Mouse (Mus musculus) midbrain, embryonic 14.5 days (tissue): ENCODE results near the gene Hist1h2bh. TPM values are rescaled to one million over a fixed set of nuclear protein-coding genes. Genes with fewer than 3 reads are reported as not detected.

Experiments
- ATAC-seq: fragments of 200-750 bp; cut with Nextera tagmentation; 2 replicates; pipeline ENCODE4 v1.8.0; 2017; ENCODE audit warnings: moderate number of reproducible peaks, moderate library complexity; ENCODE audit not compliant: low FRiP score, low TSS enrichment
- DNase-seq: peaks from one replicate; pipeline ENCODE4 v3.0.0-alpha.2; 2015
- H3K27ac ChIP-seq: fragments of 300-500 bp; sonication (generic); replicated peaks from 2 replicates; pipeline ENCODE4 v1.5.1; 2014; ENCODE audit warnings: mild to moderate bottlenecking, low read depth, low read length, moderate library complexity
- H3K27me3 ChIP-seq: fragments of 300-500 bp; sonication (generic); 2 replicates; pipeline ENCODE4 v1.6.1; 2014; ENCODE audit warnings: low read length, control low read depth, mixed read lengths; ENCODE audit not compliant: control insufficient read depth, insufficient read depth
- H3K36me3 ChIP-seq: fragments of 300-500 bp; sonication (generic); 2 replicates; pipeline ENCODE4 v1.6.1; 2014; ENCODE audit warnings: low read length, control low read depth; ENCODE audit not compliant: control insufficient read depth, insufficient read depth
- H3K4me1 ChIP-seq: fragments of 300-500 bp; sonication (generic); 2 replicates; pipeline ENCODE4 v1.6.1; 2014; ENCODE audit warnings: mild to moderate bottlenecking, antibody characterized with exemption, low read length, control low read depth; ENCODE audit not compliant: control insufficient read depth, insufficient read depth
- H3K4me2 ChIP-seq: fragments of 300-500 bp; sonication (generic); 2 replicates; pipeline ENCODE4 v1.6.1; 2014; ENCODE audit warnings: mild to moderate bottlenecking, low read length, moderate library complexity
- H3K4me3 ChIP-seq: fragments of 300-500 bp; sonication (generic); replicated peaks from 2 replicates; pipeline ENCODE4 v1.5.1; 2014; ENCODE audit warnings: low read depth, low read length
- H3K9ac ChIP-seq: fragments of 300-500 bp; sonication (generic); replicated peaks from 2 replicates; pipeline ENCODE4 v1.6.1; 2014; ENCODE audit warnings: mild to moderate bottlenecking, low read length, moderate library complexity
- H3K9me3 ChIP-seq: fragments of 300-500 bp; sonication (generic); 2 replicates; pipeline ENCODE4 v1.6.1; 2016; ENCODE audit warnings: low read length, control low read depth, mixed read lengths; ENCODE audit not compliant: control insufficient read depth
- WGBS: fragments of 180-500 bp; shearing (Covaris S2); extraction: QIAGEN DNeasy Blood & Tissue Kit; methylation state at CpG from one replicate; pipeline ENCODE4 v1.1.7; 2014; 5-methylcytosine and 5-hydroxymethylcytosine counted together
- polyA plus RNA-seq: library from polyadenylated mRNA; unstranded; fragments of >200 nt; fragmentation: Nextera tagmentation; extraction: Ambion mirVana; gene quantifications from 2 replicates; pipeline ENCODE4 v1.2.1, GENCODE M21; 2014

Gene Hist1h2bh
- polyA plus RNA-seq, 1 experiment from 2014 or later, result 0.13 TPM

- DNase-seq (no peak), ATAC-seq (no peak)
- no peaks in the 10 kb centered on the region for H3K4me1 ChIP-seq
- no peaks in the 10 kb centered on the region for H3K27me3 ChIP-seq
- no peak overlapping the region for H3K27ac ChIP-seq
- H3K9me3 ChIP-seq, result no peaks in the 10 kb centered on the region
- H3K4me3 ChIP-seq, result peak overlapping the region; percentile 46
- peak overlapping the region; percentile 85 for H3K4me2 ChIP-seq
- H3K36me3 ChIP-seq, result no peaks in the 10 kb centered on the region
- under 1% methylated on average over 6 of the region's 6 CpGs for WGBS
- H3K9ac ChIP-seq, result no peak overlapping the region
Measured at GRCm38 (mm10) chr13:23518295-23518603, 24.9 kb downstream of the Hist1h2bh start.

- Histone ChIP-seq H3K4me3 (peak overlapping the region; percentile 46), H3K9me3 (no peaks in the 10 kb centered on the region), H3K36me3 (no peaks in the 10 kb centered on the region), H3K4me1 (no peaks in the 10 kb centered on the region), H3K27ac (no peak overlapping the region), H3K4me2 (peak overlapping the region; percentile 85), H3K27me3 (no peaks in the 10 kb centered on the region), H3K9ac (no peak overlapping the region)
- peak; percentile 90 for DNase-seq
- peak; percentile 91 for ATAC-seq
- under 1% methylated on average over 27 of the region's 27 CpGs for WGBS
Measured at GRCm38 (mm10) chr13:23517603-23518294, 25.4 kb downstream of the Hist1h2bh start.

- DNase-seq (peak; percentile 93), ATAC-seq (peak; percentile 78)
- no peak overlapping the region for H3K9ac ChIP-seq
- under 1% methylated on average over 19 of the region's 19 CpGs for WGBS
- peak overlapping the region; percentile 46 for H3K4me3 ChIP-seq
- no peaks in the 10 kb centered on the region for H3K9me3 ChIP-seq
- H3K4me1 ChIP-seq, result no peaks in the 10 kb centered on the region
- H3K27ac ChIP-seq, result no peak overlapping the region
- H3K27me3 ChIP-seq, result no peaks in the 10 kb centered on the region
- no peaks in the 10 kb centered on the region for H3K36me3 ChIP-seq
- peak overlapping the region; percentile 85 for H3K4me2 ChIP-seq
Measured at GRCm38 (mm10) chr13:23516822-23517602, 26.2 kb downstream of the Hist1h2bh start.

GRCm38 (mm10) chr13:23515826-23516620 is 27.2 kb downstream of the Hist1h2bh start:
- Histone ChIP-seq H3K27ac (no peak overlapping the region), H3K27me3 (no peaks in the 10 kb centered on the region), H3K4me2 (peak overlapping the region; percentile 85), H3K4me1 (no peaks in the 10 kb centered on the region), H3K4me3 (peak overlapping the region; percentile 46), H3K9ac (no peak overlapping the region; the same call in 1 of the 2 replicates), H3K36me3 (no peaks in the 10 kb centered on the region), H3K9me3 (no peaks in the 10 kb centered on the region)
- DNase-seq (no peak), ATAC-seq (no peak)
- 53% methylated on average over 15 of the region's 15 CpGs for WGBS

GRCm38 (mm10) chr13:23515281-23515680 is 27.9 kb downstream of the Hist1h2bh start:
- no peak for ATAC-seq
- H3K27ac ChIP-seq, result no peak overlapping the region
- 74% methylated on average over 5 of the region's 5 CpGs for WGBS
- no peaks in the 10 kb centered on the region for H3K36me3 ChIP-seq
- no peak overlapping the region for H3K9ac ChIP-seq
- H3K27me3 ChIP-seq, result no peaks in the 10 kb centered on the region
- no peak overlapping the region for H3K4me2 ChIP-seq
- no peaks in the 10 kb centered on the region for H3K9me3 ChIP-seq
- no peak for DNase-seq
- H3K4me1 ChIP-seq, result no peaks in the 10 kb centered on the region
- H3K4me3 ChIP-seq, result no peak overlapping the region

GRCm38 (mm10) chr13:23513517-23513916 is 29.7 kb downstream of the Hist1h2bh start:
- DNase-seq, result no peak
- H3K9me3 ChIP-seq, result no peaks in the 10 kb centered on the region
- no peak overlapping the region for H3K27ac ChIP-seq
- H3K4me2 ChIP-seq, result no peak overlapping the region
- H3K36me3 ChIP-seq, result no peaks in the 10 kb centered on the region
- H3K4me1 ChIP-seq, result no peaks in the 10 kb centered on the region
- no peak overlapping the region for H3K9ac ChIP-seq
- H3K4me3 ChIP-seq, result no peak overlapping the region
- 87% methylated on average over 1 of the region's 1 CpGs for WGBS
- no peak for ATAC-seq
- H3K27me3 ChIP-seq, result no peaks in the 10 kb centered on the region

- Histone ChIP-seq H3K9me3 (no peaks in the 10 kb centered on the region), H3K4me1 (0 out of 2 replicates have a peak, but pooled peaks cover 6% of the 10 kb centered on the region), H3K4me2 (no peak overlapping the region), H3K27ac (no peak overlapping the region), H3K27me3 (no peaks in the 10 kb centered on the region), H3K4me3 (no peak overlapping the region), H3K36me3 (no peaks in the 10 kb centered on the region), H3K9ac (no peak overlapping the region)
- ATAC-seq (no peak), DNase-seq (no peak)
- 61% methylated on average over 1 of the region's 1 CpGs for WGBS
Measured at GRCm38 (mm10) chr13:23510127-23510526, 33.1 kb downstream of the Hist1h2bh start.

GRCm38 (mm10) chr13:23506819-23507515 is 36.2 kb downstream of the Hist1h2bh start:
- Histone ChIP-seq H3K4me1 (0 out of 2 replicates have a peak, but pooled peaks cover 6% of the 10 kb centered on the region), H3K4me2 (no peak overlapping the region), H3K4me3 (no peak overlapping the region), H3K9ac (no peak overlapping the region), H3K27ac (no peak overlapping the region), H3K9me3 (no peaks in the 10 kb centered on the region), H3K27me3 (no peaks in the 10 kb centered on the region; the same call in 1 of the 2 replicates), H3K36me3 (no peaks in the 10 kb centered on the region)
- ATAC-seq (no peak), DNase-seq (no peak)
- WGBS, result 16% methylated on average over 14 of the region's 14 CpGs
